Mouse (Mus musculus): ENCODE data around the gene Fam208b.
A peak's percentile ranks its signal among the peaks of the same experiment; 100 is the strongest.
"Not testable (repeated sequence)": the region's sequence is repeated elsewhere in the genome, so short reads cannot be mapped to it uniquely, and the experiment has no call there.

Fam208b gene

GRCm38 (mm10) chr13:3563953-3564352 lies 47.0 kb downstream of the Fam208b start:
- DNase-seq (ENCODE audit: low read depth, low spot score) = no peak

- no peak for DNase-seq (ENCODE audit: low read depth, low spot score)
These were observed 47.8 kb downstream of the Fam208b start for GRCm38 (mm10) chr13:3563130-3563529.

GRCm38 (mm10) chr13:3547856-3548255 lies 63.1 kb downstream of the Fam208b start:
- DNase-seq (ENCODE audit: low read depth, low spot score) = no peak

- peak; percentile 39 for DNase-seq (ENCODE audit: low read depth, low spot score)
These were observed 63.5 kb downstream of the Fam208b start for GRCm38 (mm10) chr13:3547410-3547809.

GRCm38 (mm10) chr13:3544925-3545324 lies 66.0 kb downstream of the Fam208b start:
- peak; percentile 29 for DNase-seq (ENCODE audit: low read depth, low spot score)

GRCm38 (mm10) chr13:3544077-3544874 lies 66.6 kb downstream of the Fam208b start:
- DNase-seq (ENCODE audit: low read depth, low spot score) = no peak

GRCm38 (mm10) chr13:3541159-3541782 lies 69.6 kb downstream of the Fam208b start:
- no peak for DNase-seq (ENCODE audit: low read depth, low spot score)

- no peak for DNase-seq (ENCODE audit: low read depth, low spot score)
These were observed 70.7 kb downstream of the Fam208b start for GRCm38 (mm10) chr13:3540166-3540565.

- DNase-seq (ENCODE audit: low read depth, low spot score) = no peak
These were observed 71.8 kb downstream of the Fam208b start for GRCm38 (mm10) chr13:3538969-3539562.

GRCm38 (mm10) chr13:3538223-3538968 lies 72.5 kb downstream of the Fam208b start:
- peak; percentile 83 for DNase-seq (ENCODE audit: low read depth, low spot score)

GRCm38 (mm10) chr13:3537594-3538222 lies 73.2 kb downstream of the Fam208b start, which contains the start of gene Gdi2:
Gene Gdi2 (plus strand): TSS chr13:3538063.
- peak; percentile 99 for DNase-seq (ENCODE audit: low read depth, low spot score)

- DNase-seq (ENCODE audit: low read depth, low spot score) = no peak
These were observed 76.8 kb downstream of the Fam208b start for GRCm38 (mm10) chr13:3534146-3534545.

GRCm38 (mm10) chr13:3532451-3532850 lies 78.5 kb downstream of the Fam208b start:
- DNase-seq (ENCODE audit: low read depth, low spot score) = no peak

- no peak for DNase-seq (ENCODE audit: low read depth, low spot score)
These were observed 79.1 kb downstream of the Fam208b start for GRCm38 (mm10) chr13:3531692-3532320.

GRCm38 (mm10) chr13:3531176-3531575 lies 79.7 kb downstream of the Fam208b start:
- DNase-seq (ENCODE audit: low read depth, low spot score) = not testable (repeated sequence)

- peak; percentile 53 for DNase-seq (ENCODE audit: low read depth, low spot score)
These were observed 80.5 kb downstream of the Fam208b start for GRCm38 (mm10) chr13:3530451-3530850.

- peak; percentile 43 for DNase-seq (ENCODE audit: low read depth, low spot score)
These were observed 84.6 kb downstream of the Fam208b start for GRCm38 (mm10) chr13:3526328-3526727.

GRCm38 (mm10) chr13:3525611-3526051 lies 85.3 kb downstream of the Fam208b start:
- DNase-seq (ENCODE audit: low read depth, low spot score) = no peak

- peak; percentile 40 for DNase-seq (ENCODE audit: low read depth, low spot score)
These were observed 87.0 kb downstream of the Fam208b start for GRCm38 (mm10) chr13:3523946-3524345.

GRCm38 (mm10) chr13:3523459-3523858 lies 87.4 kb downstream of the Fam208b start:
- peak; percentile 45 for DNase-seq (ENCODE audit: low read depth, low spot score)

GRCm38 (mm10) chr13:3519994-3520393 lies 90.9 kb downstream of the Fam208b start:
- DNase-seq (ENCODE audit: low read depth, low spot score) = not testable (repeated sequence)

Data from brain, adult 2 months (tissue).